Mouse (Mus musculus) midbrain, embryonic 12.5 days (tissue): ENCODE measurements around the gene Ywhag. TPM values are rescaled to one million over a fixed set of nuclear protein-coding genes. Genes with fewer than 3 reads are reported as not detected.

Experiments used
- ATAC-seq: fragments of 200-750 bp; cut with Nextera tagmentation; 2 replicates; pipeline ENCODE4 v1.8.0; 2017; ENCODE audit warnings: low read depth, moderate TSS enrichment, moderate library complexity; ENCODE audit not compliant: low FRiP score
- H3K27ac ChIP-seq: fragments of 300-500 bp; sonication (generic); replicated peaks from 2 replicates; pipeline ENCODE4 v1.5.1; 2016; ENCODE audit warnings: mild to moderate bottlenecking
- H3K27me3 ChIP-seq: fragments of 300-500 bp; sonication (generic); 2 replicates; pipeline ENCODE4 v1.6.1; 2016; ENCODE audit warnings: mild to moderate bottlenecking
- H3K36me3 ChIP-seq: fragments of 300-500 bp; sonication (generic); 2 replicates; pipeline ENCODE4 v1.6.1; 2016
- H3K4me1 ChIP-seq: fragments of 300-500 bp; sonication (generic); 2 replicates; pipeline ENCODE4 v1.6.1; 2016
- H3K4me2 ChIP-seq: fragments of 300-500 bp; sonication (generic); replicated peaks from 2 replicates; pipeline ENCODE4 v1.6.1; 2016; ENCODE audit warnings: mild to moderate bottlenecking, moderate library complexity
- H3K4me3 ChIP-seq: fragments of 300-500 bp; sonication (generic); 2 replicates; pipeline ENCODE4 v1.5.1; 2016; ENCODE audit warnings: mild to moderate bottlenecking
- H3K9ac ChIP-seq: fragments of 300-500 bp; sonication (generic); replicated peaks from 2 replicates; pipeline ENCODE4 v1.6.1; 2016; ENCODE audit warnings: mild to moderate bottlenecking, moderate library complexity
- H3K9me3 ChIP-seq: fragments of 300-500 bp; sonication (generic); 2 replicates; pipeline ENCODE4 v1.6.1; 2016; ENCODE audit warnings: mild to moderate bottlenecking
- WGBS: fragments of 180-500 bp; shearing (Covaris S2); methylation state at CpG from one replicate; pipeline ENCODE4 v1.1.7; 2016; 5-methylcytosine and 5-hydroxymethylcytosine counted together
- polyA plus RNA-seq: library from polyadenylated mRNA; unstranded; fragments of >200 nt; fragmentation: Nextera tagmentation; extraction: Ambion mirVana; gene quantifications from 2 replicates; pipeline ENCODE4 v1.2.1, GENCODE M21; 2016

Gene Ywhag
- 457 and 466 TPM in 2 replicates for polyA plus RNA-seq

DNA sequence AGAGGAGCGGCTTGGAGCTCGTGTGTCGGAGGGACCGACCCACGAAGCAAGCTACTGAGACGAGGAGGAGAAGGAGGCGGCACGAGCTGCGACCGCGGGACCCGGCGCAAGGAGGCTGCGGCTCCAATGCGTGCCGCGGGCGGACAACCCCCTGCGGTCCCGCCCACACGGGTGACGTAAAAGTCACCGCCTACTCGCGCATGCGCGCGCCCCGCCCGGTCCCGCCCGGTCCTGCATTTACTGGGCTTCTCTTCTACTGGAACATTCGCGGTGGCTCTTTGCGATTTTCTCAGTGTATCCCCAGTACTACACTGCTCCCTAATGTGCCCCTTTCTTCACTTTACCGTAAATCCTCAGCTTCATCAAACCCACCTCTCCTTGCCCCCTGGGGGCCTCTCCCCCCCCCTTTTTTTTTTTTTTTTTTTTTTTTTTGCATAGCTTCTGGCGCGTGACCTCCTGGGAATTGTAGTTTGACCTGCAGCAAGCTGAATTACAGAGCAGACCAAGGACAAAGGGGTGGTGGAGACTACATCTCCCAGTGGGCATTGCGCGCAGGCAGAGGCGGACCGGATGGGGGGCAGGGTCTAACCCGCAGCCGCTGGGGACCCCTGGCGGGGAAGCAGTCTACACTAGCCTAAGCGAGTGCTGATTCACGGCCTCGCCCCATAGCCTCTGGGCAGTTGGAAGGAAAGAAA, at the start of gene Ywhag:
TSS of gene Ywhag (minus strand) at position 136 of the 695 bp plus-strand sequence.
- Histone ChIP-seq H3K4me1 (peaks cover 23% of the 10 kb centered on the region), H3K27me3 (no peaks in the 10 kb centered on the region), H3K4me3 (peak within 1 kb of the TSS; percentile 89), H3K36me3 (peaks cover 26% of the 10 kb centered on the region), H3K27ac (peak within 1 kb of the TSS; percentile 97), H3K9me3 (no peaks in the 10 kb centered on the region), H3K9ac (peak within 1 kb of the TSS; percentile 85), H3K4me2 (peak within 1 kb of the TSS; percentile 64)
- peak; percentile 97 for ATAC-seq
- under 1% methylated on average over 48 of the region's 48 CpGs for WGBS

DNA sequence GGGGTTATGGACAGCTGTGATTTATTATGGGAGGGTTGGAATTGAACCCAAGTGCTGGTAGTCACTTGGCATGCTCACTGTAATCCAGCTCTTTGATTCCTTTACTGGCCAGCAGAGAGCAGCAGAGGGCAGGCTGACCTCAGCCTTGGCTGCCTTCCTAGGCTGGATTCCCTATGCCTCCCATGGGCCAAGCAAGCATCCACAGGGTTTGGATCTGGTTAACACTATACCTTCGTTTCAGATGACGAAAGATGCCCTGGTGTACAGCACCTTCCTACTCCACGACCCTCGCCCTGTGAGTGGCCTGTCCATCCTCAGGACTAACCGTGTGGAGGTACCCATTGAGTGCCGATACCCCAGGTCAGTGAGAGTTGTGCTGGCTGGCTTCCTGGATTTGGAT, 48.0 kb upstream of the Ywhag start:
- no peaks in the 10 kb centered on the region for H3K4me1 ChIP-seq
- no peak overlapping the region for H3K27ac ChIP-seq
- no peak overlapping the region for H3K4me2 ChIP-seq
- H3K4me3 ChIP-seq, result no peak overlapping the region
- H3K36me3 ChIP-seq, result no peaks in the 10 kb centered on the region
- H3K27me3 ChIP-seq, result no peaks in the 10 kb centered on the region; the same call in 1 of the 2 replicates
- no peak overlapping the region for H3K9ac ChIP-seq
- WGBS, result 40% methylated on average over 6 of the region's 6 CpGs
- no peak for ATAC-seq
- no peaks in the 10 kb centered on the region for H3K9me3 ChIP-seq

DNA sequence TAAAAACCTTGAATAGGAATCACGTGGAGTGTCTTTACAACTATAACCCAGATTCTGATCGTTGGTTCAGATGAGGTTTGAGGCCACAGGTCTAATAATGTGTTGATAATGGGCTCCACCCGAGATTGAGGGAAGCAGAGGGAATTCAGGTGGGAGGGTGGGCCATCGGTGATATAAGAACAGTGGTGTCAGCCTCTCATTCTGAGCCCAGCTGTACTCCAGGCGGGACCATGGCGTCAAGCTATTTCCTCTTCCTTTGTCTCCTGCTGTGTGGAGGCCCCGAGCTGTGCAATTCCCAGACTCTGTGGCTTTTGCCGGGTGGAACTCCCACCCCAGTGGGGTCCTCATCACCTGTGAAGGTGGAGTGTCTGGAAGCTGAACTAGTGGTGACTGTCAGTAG, 45.5 kb upstream of the Ywhag start, which contains the start of gene Zp3:
TSS of gene Zp3 (plus strand) at position 196 of the 400 bp plus-strand sequence.
- H3K4me1 ChIP-seq, result no peaks in the 10 kb centered on the region
- no peak within 1 kb of the TSS for H3K27ac ChIP-seq
- H3K9ac ChIP-seq, result no peak within 1 kb of the TSS
- no peaks in the 10 kb centered on the region for H3K9me3 ChIP-seq
- no peak for ATAC-seq
- no peaks in the 10 kb centered on the region for H3K36me3 ChIP-seq
- no peaks in the 10 kb centered on the region; the same call in 1 of the 2 replicates for H3K27me3 ChIP-seq
- WGBS, result 77% methylated on average over 8 of the region's 8 CpGs
- H3K4me2 ChIP-seq, result no peak within 1 kb of the TSS
- H3K4me3 ChIP-seq, result no peak within 1 kb of the TSS

DNA sequence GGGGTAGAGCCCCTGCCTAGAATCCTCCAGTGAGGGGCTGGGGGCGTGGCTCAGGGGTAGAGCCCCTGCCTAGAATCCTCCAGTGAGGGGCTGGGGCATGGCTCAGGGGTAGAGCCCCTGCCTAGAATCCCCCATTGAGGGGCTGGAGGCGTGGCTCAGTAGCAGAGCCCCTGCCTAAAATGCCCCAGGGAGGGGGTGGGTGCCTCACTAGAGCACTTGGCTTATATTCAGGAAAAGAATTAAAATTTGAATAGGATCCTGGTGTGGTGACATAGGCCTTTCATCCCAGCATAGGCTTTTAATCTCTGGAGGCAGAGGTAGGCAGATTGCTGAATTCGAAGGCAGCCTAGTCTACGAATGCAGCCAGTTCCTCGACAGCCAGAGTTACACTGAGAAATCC, 45.0 kb upstream of the Ywhag start:
- Histone ChIP-seq H3K27me3 (no peaks in the 10 kb centered on the region; the same call in 1 of the 2 replicates), H3K4me1 (no peaks in the 10 kb centered on the region), H3K4me2 (no peak overlapping the region), H3K4me3 (no peak overlapping the region), H3K36me3 (no peaks in the 10 kb centered on the region), H3K9me3 (no peaks in the 10 kb centered on the region), H3K27ac (no peak overlapping the region), H3K9ac (no peak overlapping the region)
- WGBS, result 80% methylated on average over 5 of the region's 5 CpGs
- ATAC-seq, result no peak

DNA sequence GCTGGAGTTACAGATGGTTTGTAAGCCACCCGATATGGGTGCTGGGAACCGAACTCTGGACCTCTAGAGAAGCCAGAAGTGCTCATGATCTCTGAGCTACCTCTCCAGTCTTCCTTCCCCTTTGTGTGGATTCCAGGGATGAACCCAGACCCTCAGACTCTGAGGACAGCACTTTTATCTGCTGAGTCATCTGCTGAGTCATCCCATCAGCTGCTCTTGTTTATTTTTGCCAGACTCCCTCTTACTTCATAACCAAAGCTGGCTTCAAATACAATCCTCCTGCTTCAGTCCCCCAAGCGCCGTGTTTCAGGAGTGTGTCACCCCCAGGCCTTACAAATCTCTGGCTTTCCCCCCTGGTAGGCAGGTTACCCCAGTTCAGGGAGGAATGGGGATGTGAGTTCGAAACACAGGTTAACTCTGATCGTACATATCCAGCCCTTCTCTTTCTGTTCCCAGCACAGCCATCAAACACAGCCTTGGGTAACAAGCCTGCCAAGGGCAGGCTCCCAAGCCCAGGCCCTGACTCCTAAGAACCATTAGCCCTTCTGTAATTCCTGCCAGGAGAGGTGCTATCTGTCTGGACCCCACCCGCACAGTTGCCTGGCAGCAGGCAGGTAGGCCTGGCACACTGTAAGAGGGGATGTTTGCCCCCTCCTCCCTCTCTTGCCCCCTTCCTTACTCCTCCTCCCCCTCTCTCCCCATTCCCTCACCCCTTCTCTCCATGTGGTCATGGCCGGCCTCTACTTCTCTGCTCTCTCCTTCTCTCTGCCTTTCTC, 41.7 kb upstream of the Ywhag start:
- H3K4me2 ChIP-seq, result no peak overlapping the region
- no peak for ATAC-seq
- no peaks in the 10 kb centered on the region for H3K9me3 ChIP-seq
- no peak overlapping the region for H3K4me3 ChIP-seq
- H3K36me3 ChIP-seq, result no peaks in the 10 kb centered on the region
- no peak overlapping the region for H3K27ac ChIP-seq
- H3K27me3 ChIP-seq, result no peaks in the 10 kb centered on the region
- WGBS, result 89% methylated on average over 8 of the region's 8 CpGs
- no peak overlapping the region for H3K9ac ChIP-seq
- no peaks in the 10 kb centered on the region for H3K4me1 ChIP-seq

DNA sequence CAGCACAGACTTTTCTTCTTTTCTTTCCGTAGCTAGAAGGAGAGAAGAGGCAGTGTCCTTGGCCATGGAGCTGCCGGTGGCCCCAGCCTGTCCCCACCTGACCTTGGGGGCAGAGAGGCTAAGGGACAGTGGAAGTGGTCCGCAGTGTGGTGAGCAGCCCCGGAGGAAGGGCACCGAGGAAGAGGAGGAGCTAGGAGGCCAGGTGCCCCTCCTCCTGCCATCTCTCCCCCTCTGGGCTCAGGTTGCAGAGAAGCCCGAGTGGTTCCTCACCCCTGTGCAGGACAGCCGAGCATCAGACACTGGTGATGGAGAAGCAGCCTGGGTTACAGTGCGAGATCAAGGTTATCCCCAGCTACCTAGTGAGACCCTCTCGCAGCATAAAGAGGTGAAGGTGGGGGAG, 39.9 kb upstream of the Ywhag start, which contains the start of gene Ssc4d:
TSS of gene Ssc4d (minus strand) at position 167 of the 400 bp plus-strand sequence.
- H3K36me3 ChIP-seq, result no peaks in the 10 kb centered on the region
- no peak for ATAC-seq
- no peaks in the 10 kb centered on the region for H3K27me3 ChIP-seq
- H3K27ac ChIP-seq, result no peak within 1 kb of the TSS
- 19% methylated on average over 9 of the region's 9 CpGs for WGBS
- no peak within 1 kb of the TSS for H3K4me3 ChIP-seq
- no peak within 1 kb of the TSS for H3K9ac ChIP-seq
- H3K4me1 ChIP-seq, result no peaks in the 10 kb centered on the region
- H3K9me3 ChIP-seq, result no peaks in the 10 kb centered on the region
- no peak within 1 kb of the TSS for H3K4me2 ChIP-seq

DNA sequence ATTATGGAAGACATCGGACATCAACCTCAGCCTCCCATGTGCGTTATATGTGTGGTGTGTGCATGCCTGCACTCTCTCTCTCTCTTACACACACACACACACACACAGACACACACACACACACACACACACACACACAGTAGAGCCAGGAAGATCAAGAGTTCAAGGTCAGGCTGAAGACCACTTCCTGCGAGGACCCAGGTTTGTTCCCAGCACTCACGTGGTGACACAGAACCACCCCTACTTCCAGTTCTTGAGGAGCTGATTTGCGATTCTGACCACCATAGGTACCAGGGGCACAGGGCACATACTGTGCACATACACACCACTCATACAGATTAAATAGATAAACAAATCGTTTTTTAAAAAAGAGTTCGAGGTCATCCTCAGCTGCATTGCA, 37.5 kb upstream of the Ywhag start:
- no peaks in the 10 kb centered on the region for H3K4me1 ChIP-seq
- no peak overlapping the region for H3K4me3 ChIP-seq
- no peak for ATAC-seq
- no peak overlapping the region for H3K9ac ChIP-seq
- no peaks in the 10 kb centered on the region for H3K36me3 ChIP-seq
- 93% methylated on average over 7 of the region's 7 CpGs for WGBS
- no peaks in the 10 kb centered on the region for H3K27me3 ChIP-seq
- no peak overlapping the region for H3K27ac ChIP-seq
- no peaks in the 10 kb centered on the region for H3K9me3 ChIP-seq
- H3K4me2 ChIP-seq, result no peak overlapping the region

DNA sequence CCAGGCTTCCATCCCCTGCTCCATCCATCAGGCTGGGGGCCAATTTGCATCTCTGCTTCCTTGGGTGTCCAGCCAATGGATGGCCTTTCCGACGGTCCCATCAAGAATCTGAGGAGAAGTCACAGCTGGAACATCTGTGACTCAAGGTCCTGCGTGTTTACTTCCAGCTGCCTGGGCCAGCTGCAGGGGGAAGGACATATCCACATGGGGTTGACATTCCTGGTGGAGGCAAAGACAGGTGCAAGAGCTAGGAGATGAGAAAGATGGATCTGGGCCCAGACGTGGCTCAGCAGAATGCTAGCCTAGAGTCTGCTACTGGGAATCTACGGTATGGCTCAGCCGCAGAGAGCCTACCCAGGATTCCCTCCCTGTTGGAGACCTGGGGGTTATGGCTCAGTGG, 35.8 kb upstream of the Ywhag start:
- H3K9ac ChIP-seq, result no peak overlapping the region
- WGBS, result 88% methylated on average over 6 of the region's 6 CpGs
- ATAC-seq, result no peak
- peaks cover 4% of the 10 kb centered on the region; the same call in 1 of the 2 replicates for H3K4me1 ChIP-seq
- no peak overlapping the region for H3K4me3 ChIP-seq
- H3K36me3 ChIP-seq, result no peaks in the 10 kb centered on the region
- no peak overlapping the region for H3K27ac ChIP-seq
- H3K27me3 ChIP-seq, result peaks cover 9% of the 10 kb centered on the region
- no peaks in the 10 kb centered on the region for H3K9me3 ChIP-seq
- no peak overlapping the region for H3K4me2 ChIP-seq

DNA sequence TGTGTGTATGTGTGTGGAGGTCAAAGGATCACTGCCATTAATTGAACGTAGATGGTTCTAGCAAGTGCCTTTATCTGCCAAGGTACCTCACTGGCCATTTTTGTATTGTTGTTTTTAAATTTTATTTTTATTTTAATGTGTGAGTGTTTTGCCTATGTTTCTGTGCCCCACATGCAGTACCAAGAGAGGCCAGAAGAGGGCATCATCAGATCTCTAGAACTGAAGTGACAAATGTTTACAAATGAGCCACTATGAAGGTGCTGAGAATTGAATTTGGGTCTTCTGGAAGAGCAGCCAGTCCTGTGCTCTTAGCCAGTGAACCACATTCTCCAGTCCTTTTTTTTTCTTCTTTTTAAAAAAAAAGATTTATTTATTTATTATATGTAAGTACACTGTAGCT, 34.4 kb upstream of the Ywhag start:
- Histone ChIP-seq H3K9me3 (no peaks in the 10 kb centered on the region), H3K9ac (no peak overlapping the region), H3K36me3 (no peaks in the 10 kb centered on the region), H3K4me3 (no peak overlapping the region), H3K4me1 (peaks cover 4% of the 10 kb centered on the region; the same call in 1 of the 2 replicates), H3K27me3 (peaks cover 16% of the 10 kb centered on the region), H3K4me2 (no peak overlapping the region), H3K27ac (no peak overlapping the region)
- WGBS, result 56% methylated on average over 1 of the region's 1 CpGs
- ATAC-seq, result no peak

DNA sequence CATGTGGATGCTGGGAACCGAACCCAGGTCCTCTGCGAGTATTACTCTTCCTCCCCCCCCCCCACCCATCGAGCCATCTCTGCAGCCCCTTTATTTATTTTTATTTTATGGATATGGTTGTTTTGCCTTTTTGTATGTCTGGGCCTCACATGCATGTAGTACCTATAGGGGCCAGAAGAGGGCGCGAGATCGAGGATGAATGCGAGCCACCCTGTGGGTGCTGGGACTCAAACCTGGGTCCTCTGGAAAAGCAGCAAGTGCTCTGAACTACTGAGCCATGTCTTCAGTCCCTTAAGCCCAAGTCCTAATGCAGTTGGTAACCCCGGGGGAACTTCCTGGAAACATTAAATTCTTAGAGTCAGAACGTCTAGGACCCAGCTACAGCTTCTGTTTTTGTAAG, 32.5 kb upstream of the Ywhag start:
- peaks cover 16% of the 10 kb centered on the region for H3K27me3 ChIP-seq
- ATAC-seq, result no peak
- H3K36me3 ChIP-seq, result no peaks in the 10 kb centered on the region
- H3K4me2 ChIP-seq, result no peak overlapping the region
- H3K4me1 ChIP-seq, result peaks cover 10% of the 10 kb centered on the region
- H3K27ac ChIP-seq, result no peak overlapping the region
- no peak overlapping the region for H3K9ac ChIP-seq
- 65% methylated on average over 9 of the region's 9 CpGs for WGBS
- no peak overlapping the region for H3K4me3 ChIP-seq
- no peaks in the 10 kb centered on the region for H3K9me3 ChIP-seq

DNA sequence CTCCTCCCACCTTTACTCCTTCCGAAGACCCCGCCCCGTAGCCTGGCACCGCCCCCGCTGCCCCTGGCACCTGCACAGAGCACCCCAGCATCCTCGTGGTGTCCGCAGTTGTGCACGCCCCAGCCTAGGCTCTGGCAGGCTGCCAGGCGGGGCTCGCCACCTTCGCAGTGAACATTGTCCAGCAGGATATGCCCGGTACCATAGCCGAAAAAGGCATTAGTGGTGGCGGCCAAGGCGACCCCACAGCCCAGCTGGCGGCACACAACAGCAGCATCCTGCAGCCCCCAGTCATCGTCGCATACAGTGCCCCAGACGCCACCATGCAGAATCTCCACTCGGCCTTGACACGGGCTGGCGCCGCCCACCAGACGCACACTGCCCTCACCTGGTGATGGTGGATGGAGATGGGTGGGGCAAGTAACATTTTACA, 31.1 kb upstream of the Ywhag start:
- H3K9ac ChIP-seq, result 0 out of 2 replicates have a peak overlapping the region, but pooled peaks have one; percentile 15
- H3K27me3 ChIP-seq, result peaks cover 16% of the 10 kb centered on the region
- WGBS, result 13% methylated on average over 24 of the region's 24 CpGs
- no peak overlapping the region for H3K27ac ChIP-seq
- H3K36me3 ChIP-seq, result no peaks in the 10 kb centered on the region
- H3K4me2 ChIP-seq, result peak overlapping the region; percentile 27
- peaks cover 14% of the 10 kb centered on the region for H3K4me1 ChIP-seq
- H3K9me3 ChIP-seq, result no peaks in the 10 kb centered on the region
- H3K4me3 ChIP-seq, result 0 out of 2 replicates have a peak overlapping the region, but pooled peaks have one; percentile 4
- no peak for ATAC-seq

DNA sequence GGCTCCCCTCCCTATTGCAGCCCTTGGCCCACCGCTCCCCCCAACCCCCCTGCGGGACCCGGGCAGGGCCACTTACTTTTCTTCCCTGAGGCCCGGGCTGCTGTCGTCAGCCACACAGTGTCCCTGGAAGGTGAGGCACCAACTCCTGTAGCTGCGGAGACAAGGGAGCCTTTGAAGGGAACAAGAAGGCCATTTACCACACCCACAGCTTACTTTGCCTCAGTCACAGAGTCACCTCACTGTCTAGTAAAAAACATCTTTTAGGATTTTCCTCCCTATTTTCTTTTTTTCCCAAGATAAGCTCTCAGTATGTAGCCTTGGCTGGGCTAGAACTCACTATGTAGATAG, 28.8 kb upstream of the Ywhag start:
- Histone ChIP-seq H3K27ac (peak overlapping the region; percentile 95), H3K4me3 (peak overlapping the region; percentile 59), H3K4me1 (peaks cover 14% of the 10 kb centered on the region), H3K4me2 (peak overlapping the region; percentile 92), H3K36me3 (no peaks in the 10 kb centered on the region), H3K9ac (peak overlapping the region; percentile 91), H3K27me3 (peaks cover 16% of the 10 kb centered on the region), H3K9me3 (no peaks in the 10 kb centered on the region)
- ATAC-seq, result no peak
- WGBS, result 6% methylated on average over 6 of the region's 6 CpGs
